Mouse (Mus musculus): ENCODE measurements around the gene Olfr781. TPM values are rescaled to one million over a fixed set of nuclear protein-coding genes. Genes with fewer than 3 reads are reported as not detected.
"Not testable (repeated sequence)": the region's sequence is repeated elsewhere in the genome, so short reads cannot be mapped to it uniquely, and the experiment has no call there.

Gene Olfr781
- not detected for polyA plus RNA-seq (2017; shearing (Covaris generic))

- no peak for ATAC-seq
These were observed at the start of gene Olfr781 for GRCm38 (mm10) chr10:129328554-129328953. Olfr781 (plus strand) TSS chr10:129328854.

- ATAC-seq: not testable (repeated sequence)
These were observed 15.7 kb upstream of the Olfr781 start for GRCm38 (mm10) chr10:129312973-129313372.

- ATAC-seq: not testable (repeated sequence)
These were observed 15.1 kb upstream of the Olfr781 start for GRCm38 (mm10) chr10:129313521-129313920.

GRCm38 (mm10) chr10:129317817-129318216 lies 10.8 kb upstream of the Olfr781 start, which contains the start of gene Olfr780:
Olfr780 (plus strand) TSS chr10:129318117.
- ATAC-seq: no peak

- no peak for ATAC-seq
These were observed 19.9 kb downstream of the Olfr781 start, which contains the start of gene Olfr782 for GRCm38 (mm10) chr10:129348550-129348949. Olfr782 (plus strand) TSS chr10:129348850.

GRCm38 (mm10) chr10:129352475-129352874 lies 23.8 kb downstream of the Olfr781 start:
- ATAC-seq: not testable (repeated sequence)

- not testable (repeated sequence) for ATAC-seq
These were observed 27.8 kb downstream of the Olfr781 start for GRCm38 (mm10) chr10:129356496-129356895.

- no peak for ATAC-seq
These were observed 28.7 kb downstream of the Olfr781 start for GRCm38 (mm10) chr10:129357307-129357706.

GRCm38 (mm10) chr10:129374051-129374450 lies 45.4 kb downstream of the Olfr781 start:
- ATAC-seq: not testable (repeated sequence)

Other genes starting within 250 kb of the Olfr781 start
- under 1 TPM in 2 of 3 experiments, not detected in 1; 0.10 to 0.16 TPM for gene Olfr767, start 245.9 kb upstream of the Olfr781 start, polyA plus RNA-seq (2017; shearing (Covaris generic))
- not detected for gene Olfr768, start 229.5 kb upstream of the Olfr781 start, polyA plus RNA-seq (2017; shearing (Covaris generic))
- gene Olfr769, start 211.0 kb upstream of the Olfr781 start, polyA plus RNA-seq (2017; shearing (Covaris generic)): not detected
- gene Olfr770, start 189.9 kb upstream of the Olfr781 start, polyA plus RNA-seq (2017; shearing (Covaris generic)): not detected
- gene Olfr771, start 164.1 kb upstream of the Olfr781 start, polyA plus RNA-seq (2017; shearing (Covaris generic)): not detected
- not detected for gene Olfr772, start 150.9 kb upstream of the Olfr781 start, polyA plus RNA-seq (2017; shearing (Covaris generic))
- gene Olfr773, start 141.4 kb upstream of the Olfr781 start, polyA plus RNA-seq (2017; shearing (Covaris generic)): not detected
- gene Olfr774, start 92.7 kb upstream of the Olfr781 start, polyA plus RNA-seq (2017; shearing (Covaris generic)): not detected
- gene Olfr775, start 80.4 kb upstream of the Olfr781 start, polyA plus RNA-seq (2017; shearing (Covaris generic)): not detected
- gene Olfr776, start 69.7 kb upstream of the Olfr781 start, polyA plus RNA-seq (2017; shearing (Covaris generic)): not detected
- not detected for gene Olfr777, start 57.4 kb upstream of the Olfr781 start, polyA plus RNA-seq (2017; shearing (Covaris generic))
- gene Olfr780, start 10.7 kb upstream of the Olfr781 start, polyA plus RNA-seq (2017; shearing (Covaris generic)): not detected
- not detected for gene Olfr782, start 20.0 kb downstream of the Olfr781 start, polyA plus RNA-seq (2017; shearing (Covaris generic))
- not detected for gene Olfr784, start 55.2 kb downstream of the Olfr781 start, polyA plus RNA-seq (2017; shearing (Covaris generic))
- not detected for gene Olfr785, start 76.6 kb downstream of the Olfr781 start, polyA plus RNA-seq (2017; shearing (Covaris generic))
- gene Olfr786, start 98.5 kb downstream of the Olfr781 start, polyA plus RNA-seq (2017; shearing (Covaris generic)): not detected
- under 1 TPM in 2 of 3 experiments, not detected in 1; 0.18 to 0.20 TPM for gene Olfr787, start 133.0 kb downstream of the Olfr781 start, polyA plus RNA-seq (2017; shearing (Covaris generic))
- not detected for gene Olfr788, start 142.1 kb downstream of the Olfr781 start, polyA plus RNA-seq (2017; shearing (Covaris generic))
- not detected for gene Olfr789, start 155.9 kb downstream of the Olfr781 start, polyA plus RNA-seq (2017; shearing (Covaris generic))
- gene Olfr790, start 169.6 kb downstream of the Olfr781 start, polyA plus RNA-seq (2017; shearing (Covaris generic)): not detected
- not detected for gene Olfr791, start 192.9 kb downstream of the Olfr781 start, polyA plus RNA-seq (2017; shearing (Covaris generic))
- not detected for gene Olfr792, start 210.3 kb downstream of the Olfr781 start, polyA plus RNA-seq (2017; shearing (Covaris generic))
- not detected for gene Olfr794, start 238.8 kb downstream of the Olfr781 start, polyA plus RNA-seq (2017; shearing (Covaris generic))